Mouse (Mus musculus): ENCODE data around the gene Dhrs7c. TPM values are rescaled to one million over a fixed set of nuclear protein-coding genes. Genes with fewer than 3 reads are reported as not detected.

Gene Dhrs7c
- polyA plus RNA-seq, 1 experiment, result 0.12 TPM

- DNase-seq (ENCODE audit: low read depth), result no peak
Measured at GRCm38 (mm10) chr11:67839810-67840209, 41.8 kb downstream of the Dhrs7c start.

- DNase-seq (ENCODE audit: low read depth), result no peak
Measured at GRCm38 (mm10) chr11:67845193-67845592, 47.2 kb downstream of the Dhrs7c start.

GRCm38 (mm10) chr11:67851770-67852169 is 53.8 kb downstream of the Dhrs7c start:
- no peak for DNase-seq (ENCODE audit: low read depth)

GRCm38 (mm10) chr11:67853996-67854395 is 56.0 kb downstream of the Dhrs7c start:
- DNase-seq (ENCODE audit: low read depth), result no peak

- DNase-seq (ENCODE audit: low read depth), result no peak
Measured at GRCm38 (mm10) chr11:67855035-67855434, 57.0 kb downstream of the Dhrs7c start.

GRCm38 (mm10) chr11:67858518-67858917 is 60.5 kb downstream of the Dhrs7c start:
- DNase-seq (ENCODE audit: low read depth), result no peak

GRCm38 (mm10) chr11:67860743-67861398 is 62.9 kb downstream of the Dhrs7c start:
- DNase-seq (ENCODE audit: low read depth), result no peak

- no peak for DNase-seq (ENCODE audit: low read depth)
Measured at GRCm38 (mm10) chr11:67861399-67861838, 63.4 kb downstream of the Dhrs7c start.

GRCm38 (mm10) chr11:67865100-67865499 is 67.1 kb downstream of the Dhrs7c start:
- DNase-seq (ENCODE audit: low read depth), result no peak

Other genes with a start within 250 kb of the Dhrs7c start
- not detected in 2 replicates for gene Rcvrn, start 102.9 kb upstream of the Dhrs7c start, polyA plus RNA-seq (2012; rRNA removed)
- 0.06 and 0.07 TPM in 2 replicates for gene Glp2r, start 27.0 kb upstream of the Dhrs7c start, polyA plus RNA-seq (2012; rRNA removed)
- not detected in 2 replicates for gene Gsg1l2, start 23.6 kb upstream of the Dhrs7c start, polyA plus RNA-seq (2012; rRNA removed)
- gene Usp43, start 124.0 kb downstream of the Dhrs7c start, polyA plus RNA-seq (2012; rRNA removed), result 4.7 and 5.4 TPM in 2 replicates
- 5.1 and 8.0 TPM in 2 replicates for gene Cfap52, start 167.5 kb downstream of the Dhrs7c start, polyA plus RNA-seq (2012; rRNA removed)
- gene Stx8, start 168.0 kb downstream of the Dhrs7c start, polyA plus RNA-seq (2012; rRNA removed), result 8.9 and 9.9 TPM in 2 replicates

Data from gonadal fat pad, adult 2 months (tissue).